Mouse (Mus musculus): Measurements from ENCODE around the gene Madcam1.

Gene Madcam1

GRCm38 (mm10) chr10:79664131-79664665 is at the start of gene Madcam1:
Gene Madcam1 (plus strand): TSS chr10:79664559.
- peak; percentile 33 for DNase-seq (ENCODE audit: low spot score)

- no peak for DNase-seq (ENCODE audit: low spot score)
Measured at GRCm38 (mm10) chr10:79615860-79616259, 48.5 kb upstream of the Madcam1 start.

- DNase-seq (ENCODE audit: low spot score) = no peak
Measured at GRCm38 (mm10) chr10:79616376-79616775, 48.0 kb upstream of the Madcam1 start.

GRCm38 (mm10) chr10:79623950-79624349 is 40.4 kb upstream of the Madcam1 start:
- DNase-seq (ENCODE audit: low spot score) = no peak

- no peak for DNase-seq (ENCODE audit: low spot score)
Measured at GRCm38 (mm10) chr10:79625398-79625797, 39.0 kb upstream of the Madcam1 start.

GRCm38 (mm10) chr10:79626156-79626555 is 38.2 kb upstream of the Madcam1 start:
- DNase-seq (ENCODE audit: low spot score) = no peak

- no peak for DNase-seq (ENCODE audit: low spot score)
Measured at GRCm38 (mm10) chr10:79628377-79628776, 36.0 kb upstream of the Madcam1 start.

- DNase-seq (ENCODE audit: low spot score) = no peak
Measured at GRCm38 (mm10) chr10:79631432-79631831, 32.9 kb upstream of the Madcam1 start.

GRCm38 (mm10) chr10:79633006-79633777 is 31.2 kb upstream of the Madcam1 start:
- no peak for DNase-seq (ENCODE audit: low spot score)

- no peak for DNase-seq (ENCODE audit: low spot score)
Measured at GRCm38 (mm10) chr10:79636287-79636686, 28.1 kb upstream of the Madcam1 start.

- no peak for DNase-seq (ENCODE audit: low spot score)
Measured at GRCm38 (mm10) chr10:79637128-79638110, 26.9 kb upstream of the Madcam1 start, which contains the start of gene Shc2. Gene Shc2 (minus strand): TSS chr10:79637918.

GRCm38 (mm10) chr10:79638486-79639204 is 25.7 kb upstream of the Madcam1 start:
- DNase-seq (ENCODE audit: low spot score) = no peak

GRCm38 (mm10) chr10:79645711-79646110 is 18.6 kb upstream of the Madcam1 start, which contains the start of gene Odf3l2:
Gene Odf3l2 (minus strand): TSS chr10:79645738.
- no peak for DNase-seq (ENCODE audit: low spot score)

GRCm38 (mm10) chr10:79649070-79649751 is 15.1 kb upstream of the Madcam1 start:
- DNase-seq (ENCODE audit: low spot score) = peak; percentile 69

GRCm38 (mm10) chr10:79652789-79653188 is 11.6 kb upstream of the Madcam1 start:
- no peak for DNase-seq (ENCODE audit: low spot score)

GRCm38 (mm10) chr10:79654946-79655395 is 9.4 kb upstream of the Madcam1 start:
- DNase-seq (ENCODE audit: low spot score) = no peak

- DNase-seq (ENCODE audit: low spot score) = no peak
Measured at GRCm38 (mm10) chr10:79658829-79659228, 5.5 kb upstream of the Madcam1 start.

- no peak for DNase-seq (ENCODE audit: low spot score)
Measured at GRCm38 (mm10) chr10:79660298-79660697, 4.1 kb upstream of the Madcam1 start.

- DNase-seq (ENCODE audit: low spot score) = no peak
Measured at GRCm38 (mm10) chr10:79661861-79662260, 2.5 kb upstream of the Madcam1 start.

- no peak for DNase-seq (ENCODE audit: low spot score)
Measured at GRCm38 (mm10) chr10:79665051-79665450, 692 bp downstream of the Madcam1 start.

- no peak for DNase-seq (ENCODE audit: low spot score)
Measured at GRCm38 (mm10) chr10:79666493-79666892, 2.1 kb downstream of the Madcam1 start.

Measured in adipocyte (in vitro differentiated cells).